Mouse (Mus musculus): ENCODE data around the gene Car10. TPM values are rescaled to one million over a fixed set of nuclear protein-coding genes. Genes with fewer than 3 reads are reported as not detected.
"Not testable (repeated sequence)": the region's sequence is repeated elsewhere in the genome, so short reads cannot be mapped to it uniquely, and the experiment has no call there.

The Car10 gene
- total and polyA plus RNA-seq, 3 experiments = not detected

- Histone ChIP-seq H3K27ac (ENCODE audit: control insufficient read depth, low read depth, low read length) (no peak overlapping the region), H3K9ac (ENCODE audit: control insufficient read depth, low read depth, low read length, poor library complexity, severe bottlenecking) (no peak overlapping the region), H3K27me3 (ENCODE audit: control insufficient read depth in 1 of 2, insufficient read depth in 2 of 2, low read length in 2 of 2) (no peaks in the 10 kb centered on the region), H3K79me2 (ENCODE audit: control insufficient read depth, insufficient read depth, low read length, poor library complexity) (no peaks in the 10 kb centered on the region), H3K36me3 (ENCODE audit: control insufficient read depth in 1 of 2, insufficient read depth in 2 of 2, low read length in 2 of 2) (no peaks in the 10 kb centered on the region), H3K9me3 (replicated peaks; ENCODE audit: insufficient read depth, low read length) (no peaks in the 10 kb centered on the region), H3K4me1 (ENCODE audit: control insufficient read depth in 1 of 2, insufficient read depth in 2 of 2, low read length in 2 of 2) (no peaks in the 10 kb centered on the region), H3K4me3 (ENCODE audit: control insufficient read depth in 1 of 2, insufficient read depth in 1 of 2, low read depth in 2 of 2, low read length in 2 of 2) (no peak overlapping the region)
- no peak for TF ChIP-seq JUND (IDR thresholded peaks at IDR 0.05; ENCODE audit: low read depth, low read length)
- no peak for TF ChIP-seq NRF1 (IDR thresholded peaks at IDR 0.05; ENCODE audit: insufficient read depth, low read depth, low read length, poor library complexity, severe bottlenecking)
- no peak for TF ChIP-seq BHLHE40 (IDR thresholded peaks at IDR 0.05; ENCODE audit: borderline replicate concordance, low read depth, low read length)
- TF ChIP-seq GABPA (IDR thresholded peaks at IDR 0.05; ENCODE audit: low read depth, low read length) = no peak
- no peak for TF ChIP-seq MYB (IDR thresholded peaks at IDR 0.05; ENCODE audit: low read depth, low read length)
- no peak for TF ChIP-seq USF2 (IDR thresholded peaks at IDR 0.05; ENCODE audit: borderline replicate concordance in 1 of 2, insufficient read depth in 1 of 2, low read depth in 1 of 2, low read length in 2 of 2)
- no peak for TF ChIP-seq RCOR1 (IDR thresholded peaks at IDR 0.05; ENCODE audit: low read depth, low read length)
- no peak for DNase-seq (ENCODE audit: low read depth, low spot score)
Observed at GRCm38 (mm10) chr11:93391159-93391558, 293.3 kb downstream of the Car10 start.

- H3K4me1 ChIP-seq (ENCODE audit: control insufficient read depth in 1 of 2, insufficient read depth in 2 of 2, low read length in 2 of 2); H3K36me3 ChIP-seq (ENCODE audit: control insufficient read depth in 1 of 2, insufficient read depth in 2 of 2, low read length in 2 of 2); H3K27ac ChIP-seq (ENCODE audit: control insufficient read depth, low read depth, low read length); H3K9ac ChIP-seq (ENCODE audit: control insufficient read depth, low read depth, low read length, poor library complexity, severe bottlenecking); H3K79me2 ChIP-seq (ENCODE audit: control insufficient read depth, insufficient read depth, low read length, poor library complexity); H3K27me3 ChIP-seq (ENCODE audit: control insufficient read depth in 1 of 2, insufficient read depth in 2 of 2, low read length in 2 of 2); H3K4me3 ChIP-seq (ENCODE audit: control insufficient read depth in 1 of 2, insufficient read depth in 1 of 2, low read depth in 2 of 2, low read length in 2 of 2); H3K9me3 ChIP-seq (replicated peaks; ENCODE audit: insufficient read depth, low read length); DNase-seq (ENCODE audit: low read depth, low spot score): not testable (repeated sequence)
Observed at GRCm38 (mm10) chr11:93393371-93393770, 295.5 kb downstream of the Car10 start.

- H3K4me1 ChIP-seq (ENCODE audit: control insufficient read depth in 1 of 2, insufficient read depth in 2 of 2, low read length in 2 of 2) = no peaks in the 10 kb centered on the region
- no peaks in the 10 kb centered on the region for H3K9me3 ChIP-seq (replicated peaks; ENCODE audit: insufficient read depth, low read length)
- DNase-seq (ENCODE audit: low read depth, low spot score) = no peak
- no peaks in the 10 kb centered on the region for H3K27me3 ChIP-seq (ENCODE audit: control insufficient read depth in 1 of 2, insufficient read depth in 2 of 2, low read length in 2 of 2)
- TF ChIP-seq NELFE (IDR thresholded peaks at IDR 0.05; ENCODE audit: low read depth, low read length) (no peak), USF2 (IDR thresholded peaks at IDR 0.05; ENCODE audit: borderline replicate concordance in 1 of 2, insufficient read depth in 1 of 2, low read depth in 1 of 2, low read length in 2 of 2) (no peak), RCOR1 (IDR thresholded peaks at IDR 0.05; ENCODE audit: low read depth, low read length) (no peak), JUND (IDR thresholded peaks at IDR 0.05; ENCODE audit: low read depth, low read length) (no peak), ZMIZ1 (IDR thresholded peaks at IDR 0.05; ENCODE audit: low read depth, low read length) (no peak), POLR2A (IDR thresholded peaks at IDR 0.05; ENCODE audit: control insufficient read depth in 1 of 2, insufficient read depth in 1 of 2, low read depth in 1 of 2, low read length in 2 of 2, poor library complexity in 1 of 2) (no peak), POLR2AphosphoS5 (IDR thresholded peaks at IDR 0.05; ENCODE audit: borderline replicate concordance, low read depth, low read length) (peak; percentile 90; the same call in 1 of the 2 replicates)
- H3K4me3 ChIP-seq (ENCODE audit: control insufficient read depth in 1 of 2, insufficient read depth in 1 of 2, low read depth in 2 of 2, low read length in 2 of 2) = no peak overlapping the region
- no peaks in the 10 kb centered on the region for H3K36me3 ChIP-seq (ENCODE audit: control insufficient read depth in 1 of 2, insufficient read depth in 2 of 2, low read length in 2 of 2)
- H3K9ac ChIP-seq (ENCODE audit: control insufficient read depth, low read depth, low read length, poor library complexity, severe bottlenecking) = no peak overlapping the region
- H3K79me2 ChIP-seq (ENCODE audit: control insufficient read depth, insufficient read depth, low read length, poor library complexity) = no peaks in the 10 kb centered on the region
- H3K27ac ChIP-seq (ENCODE audit: control insufficient read depth, low read depth, low read length) = no peak overlapping the region
Observed at GRCm38 (mm10) chr11:93396356-93396755, 298.5 kb downstream of the Car10 start.

DNA sequence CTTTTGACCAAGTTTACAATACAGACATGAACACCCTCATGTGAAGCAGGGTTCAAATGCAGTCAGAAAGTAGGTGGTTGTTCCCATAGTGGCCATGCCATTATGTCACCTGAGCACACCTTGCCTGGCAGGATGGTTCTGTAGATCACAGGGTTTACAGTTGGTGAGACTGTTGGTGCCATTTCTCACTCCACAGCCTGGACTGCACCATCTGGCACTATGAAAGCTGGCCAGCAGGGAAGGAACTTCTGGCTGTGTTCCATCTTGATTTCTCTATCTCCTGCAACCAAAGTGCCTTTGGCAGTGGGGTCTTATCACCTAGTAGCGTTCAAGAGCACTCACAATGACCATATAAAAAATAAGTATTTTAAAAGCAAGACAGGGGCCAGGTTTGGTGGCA is 303.3 kb downstream of the Car10 start:
- not testable (repeated sequence) for DNase-seq (ENCODE audit: low read depth, low spot score); H3K4me3 ChIP-seq (ENCODE audit: control insufficient read depth in 1 of 2, insufficient read depth in 1 of 2, low read depth in 2 of 2, low read length in 2 of 2); H3K36me3 ChIP-seq (ENCODE audit: control insufficient read depth in 1 of 2, insufficient read depth in 2 of 2, low read length in 2 of 2); H3K9ac ChIP-seq (ENCODE audit: control insufficient read depth, low read depth, low read length, poor library complexity, severe bottlenecking); H3K27me3 ChIP-seq (ENCODE audit: control insufficient read depth in 1 of 2, insufficient read depth in 2 of 2, low read length in 2 of 2); H3K79me2 ChIP-seq (ENCODE audit: control insufficient read depth, insufficient read depth, low read length, poor library complexity); H3K9me3 ChIP-seq (replicated peaks; ENCODE audit: insufficient read depth, low read length); H3K27ac ChIP-seq (ENCODE audit: control insufficient read depth, low read depth, low read length); H3K4me1 ChIP-seq (ENCODE audit: control insufficient read depth in 1 of 2, insufficient read depth in 2 of 2, low read length in 2 of 2)

Measured in MEL (cell line).